Mouse (Mus musculus) hindbrain, postnatal 0 days (tissue): ENCODE measurements around the gene Lrrc15. TPM values are rescaled to one million over a fixed set of nuclear protein-coding genes. Genes with fewer than 3 reads are reported as not detected.

ENCODE experiments used
- ATAC-seq: fragments of 200-750 bp; cut with Nextera tagmentation; 2 replicates; pipeline ENCODE4 v1.8.0; 2017; ENCODE audit warnings: mild to moderate bottlenecking, moderate TSS enrichment, moderate library complexity
- DNase-seq: peaks from one replicate; pipeline ENCODE4 v3.0.0-alpha.2; 2015; ENCODE audit warnings: low spot score
- H3K27ac ChIP-seq: fragments of 300-500 bp; sonication (generic); 2 replicates; pipeline ENCODE4 v1.5.1; 2014; ENCODE audit warnings: mild to moderate bottlenecking
- H3K27me3 ChIP-seq: fragments of 300-500 bp; sonication (generic); 2 replicates; pipeline ENCODE4 v1.6.1; 2014; ENCODE audit warnings: low read length, mixed read lengths; ENCODE audit not compliant: insufficient read depth
- H3K36me3 ChIP-seq: fragments of 300-500 bp; sonication (generic); 2 replicates; pipeline ENCODE4 v1.6.1; 2014; ENCODE audit warnings: low read length, mixed read lengths; ENCODE audit not compliant: insufficient read depth
- H3K4me1 ChIP-seq: fragments of 300-500 bp; sonication (generic); 2 replicates; pipeline ENCODE4 v1.6.1; 2014; ENCODE audit warnings: antibody characterized with exemption, low read length, mixed read lengths; ENCODE audit not compliant: insufficient read depth
- H3K4me2 ChIP-seq: fragments of 300-500 bp; sonication (generic); 2 replicates; pipeline ENCODE4 v1.6.1; 2014; ENCODE audit warnings: low read depth, mild to moderate bottlenecking, low read length, moderate library complexity, mixed read lengths
- H3K4me3 ChIP-seq: fragments of 300-500 bp; sonication (generic); 2 replicates; pipeline ENCODE4 v1.5.1; 2014; ENCODE audit warnings: low read length
- H3K9ac ChIP-seq: fragments of 300-500 bp; sonication (generic); replicated peaks from 2 replicates; pipeline ENCODE4 v1.6.1; 2014; ENCODE audit warnings: mild to moderate bottlenecking, low read length, moderate library complexity, mixed read lengths
- H3K9me3 ChIP-seq: fragments of 300-500 bp; sonication (generic); 2 replicates; pipeline ENCODE4 v1.6.1; 2016; ENCODE audit warnings: low read length, mixed read lengths
- CTCF ChIP-seq: IDR thresholded peaks from 2 replicates; pipeline ENCODE4 v1.5.1; 2016; ENCODE audit warnings: antibody characterized with exemption, control low read depth, low read depth
- WGBS: fragments of 180-500 bp; shearing (Covaris S2); extraction: QIAGEN DNeasy Blood & Tissue Kit; methylation state at CpG from one replicate; pipeline ENCODE4 v1.1.7; 2014; 5-methylcytosine and 5-hydroxymethylcytosine counted together
- polyA plus RNA-seq: library from polyadenylated mRNA; unstranded; fragments of >200 nt; fragmentation: Nextera tagmentation; extraction: Ambion mirVana; gene quantifications from 2 replicates; pipeline ENCODE4 v1.2.1, GENCODE M21; 2015
- total RNA-seq: library from RNA; depleted of rRNA; stranded (reverse); fragments of >200 nt; gene quantifications from 2 replicates; pipeline ENCODE4 v1.2.3, GENCODE M21; 2014

Gene Lrrc15
- total and polyA plus RNA-seq, 2 experiments from 2014 or later = 0.09 to 0.16 TPM

- no peak; the same call in none of the 2 replicates for ATAC-seq
- WGBS = 11% methylated on average over 29 of the region's 29 CpGs
- H3K4me1 ChIP-seq = 0 out of 2 replicates have a peak, but pooled peaks cover 7% of the 10 kb centered on the region
- TF ChIP-seq CTCF = no peak
- no peak overlapping the region for H3K27ac ChIP-seq
- H3K27me3 ChIP-seq = peaks cover 22% of the 10 kb centered on the region; the same call in 1 of the 2 replicates
- H3K9ac ChIP-seq = peak overlapping the region; percentile 59
- H3K36me3 ChIP-seq = no peaks in the 10 kb centered on the region
- no peaks in the 10 kb centered on the region for H3K9me3 ChIP-seq
- H3K4me3 ChIP-seq = peak overlapping the region; percentile 56
- DNase-seq = peak; percentile 12
- H3K4me2 ChIP-seq = peak overlapping the region; percentile 93
These were observed 25.0 kb upstream of the Lrrc15 start for GRCm38 (mm10) chr16:30307961-30308615.

DNA sequence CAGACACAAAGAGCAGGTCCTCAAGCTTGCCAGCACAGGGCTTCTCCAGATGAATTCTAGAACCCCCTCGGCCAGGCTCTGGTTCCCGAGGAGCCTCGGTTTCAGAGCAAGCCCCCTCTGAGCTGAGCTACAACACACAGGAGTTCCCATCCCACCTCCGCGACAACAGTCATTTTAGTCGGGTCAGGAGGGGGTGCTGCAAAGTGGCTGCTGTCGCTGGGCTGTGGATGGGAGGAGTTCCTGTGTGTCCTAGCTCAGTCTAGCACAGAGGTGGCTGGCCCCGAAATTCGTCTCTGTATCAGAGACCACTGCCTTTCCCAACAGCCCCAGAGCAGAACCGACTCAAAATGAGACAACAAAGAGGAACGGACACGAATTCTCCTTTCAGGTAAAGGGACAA is 24.2 kb upstream of the Lrrc15 start:
- Histone ChIP-seq H3K9ac (no peak overlapping the region), H3K36me3 (no peaks in the 10 kb centered on the region), H3K4me2 (no peak overlapping the region), H3K4me1 (0 out of 2 replicates have a peak, but pooled peaks cover 7% of the 10 kb centered on the region), H3K4me3 (no peak overlapping the region), H3K27ac (no peak overlapping the region), H3K27me3 (peaks cover 22% of the 10 kb centered on the region; the same call in 1 of the 2 replicates), H3K9me3 (no peaks in the 10 kb centered on the region)
- WGBS = 52% methylated on average over 12 of the region's 12 CpGs
- no peak for DNase-seq
- ATAC-seq = no peak
- no peak for TF ChIP-seq CTCF

GRCm38 (mm10) chr16:30306102-30306501 is 23.0 kb upstream of the Lrrc15 start:
- no peak for TF ChIP-seq CTCF
- Histone ChIP-seq H3K36me3 (no peaks in the 10 kb centered on the region), H3K27me3 (peaks cover 13% of the 10 kb centered on the region; the same call in 1 of the 2 replicates), H3K27ac (no peak overlapping the region), H3K4me1 (0 out of 2 replicates have a peak, but pooled peaks cover 7% of the 10 kb centered on the region), H3K4me2 (no peak overlapping the region), H3K9ac (no peak overlapping the region), H3K4me3 (no peak overlapping the region), H3K9me3 (no peaks in the 10 kb centered on the region)
- WGBS = 90% methylated on average over 4 of the region's 4 CpGs
- ATAC-seq (no peak), DNase-seq (no peak)

DNA sequence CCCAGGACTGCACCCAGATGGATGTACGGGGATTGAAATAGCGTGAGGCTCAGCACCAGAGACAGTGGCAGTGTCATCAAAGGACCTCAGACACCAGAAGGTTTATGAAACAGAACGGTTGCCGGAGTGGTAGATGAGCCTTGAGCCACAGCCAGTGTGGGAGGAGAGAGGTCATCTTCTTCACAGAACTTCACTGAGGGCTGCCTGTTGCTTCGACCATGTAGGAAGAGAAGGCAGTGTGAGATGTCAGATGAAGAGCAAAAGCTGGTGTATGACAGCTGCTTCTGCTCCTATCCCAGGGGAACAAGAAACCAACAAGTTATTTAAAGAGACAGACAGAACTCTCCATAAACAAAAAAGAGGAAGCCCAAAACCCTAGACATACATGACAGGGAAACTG is 21.2 kb upstream of the Lrrc15 start:
- H3K4me3 ChIP-seq = no peak overlapping the region
- TF ChIP-seq CTCF = no peak
- H3K9ac ChIP-seq = no peak overlapping the region
- no peak overlapping the region for H3K4me2 ChIP-seq
- H3K36me3 ChIP-seq = no peaks in the 10 kb centered on the region
- DNase-seq = no peak
- no peaks in the 10 kb centered on the region for H3K9me3 ChIP-seq
- ATAC-seq = no peak
- 0 out of 2 replicates have a peak, but pooled peaks cover 7% of the 10 kb centered on the region for H3K4me1 ChIP-seq
- H3K27ac ChIP-seq = no peak overlapping the region
- WGBS = 69% methylated on average over 5 of the region's 5 CpGs
- H3K27me3 ChIP-seq = peaks cover 3% of the 10 kb centered on the region; the same call in 1 of the 2 replicates

- 84% methylated on average over 2 of the region's 2 CpGs for WGBS
These were observed 20.4 kb upstream of the Lrrc15 start for GRCm38 (mm10) chr16:30303411-30303810.

DNA sequence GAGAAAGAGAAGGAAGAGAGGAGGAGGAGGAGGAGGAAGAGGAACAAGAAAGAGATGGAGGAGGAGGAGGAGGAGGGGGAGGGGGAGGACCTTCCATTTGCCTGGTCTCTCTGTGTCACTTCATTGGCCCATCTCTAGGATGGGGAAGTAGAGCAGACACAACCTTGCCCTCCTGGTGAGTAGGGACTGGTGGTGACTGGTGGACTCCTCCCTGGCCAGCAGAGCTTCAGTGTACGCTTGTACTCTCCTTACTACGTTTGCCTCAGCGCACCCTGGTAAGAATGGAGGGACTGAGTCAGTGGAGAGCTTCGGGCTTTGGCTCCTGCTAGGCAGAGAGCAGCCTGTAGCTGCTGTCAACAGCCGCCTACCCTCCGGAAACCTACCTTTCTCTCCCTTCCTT is 19.6 kb upstream of the Lrrc15 start:
- DNase-seq (no peak), ATAC-seq (no peak)
- Histone ChIP-seq H3K4me3 (no peak overlapping the region), H3K4me2 (no peak overlapping the region), H3K9me3 (no peaks in the 10 kb centered on the region), H3K27ac (no peak overlapping the region), H3K27me3 (peaks cover under 1% of the 10 kb centered on the region; the same call in 1 of the 2 replicates), H3K36me3 (no peaks in the 10 kb centered on the region), H3K4me1 (no peaks in the 10 kb centered on the region), H3K9ac (no peak overlapping the region)
- WGBS = 84% methylated on average over 6 of the region's 6 CpGs
- no peak for TF ChIP-seq CTCF

More at GRCm38 (mm10) chr16:30303411-30303810, 20.4 kb upstream of the Lrrc15 start:
- H3K27ac ChIP-seq = no peak overlapping the region
- H3K4me3 ChIP-seq = no peak overlapping the region
- H3K27me3 ChIP-seq = peaks cover 3% of the 10 kb centered on the region; the same call in 1 of the 2 replicates
- TF ChIP-seq CTCF = no peak
- no peak overlapping the region for H3K4me2 ChIP-seq
- no peaks in the 10 kb centered on the region for H3K9me3 ChIP-seq
- 0 out of 2 replicates have a peak, but pooled peaks cover 6% of the 10 kb centered on the region for H3K4me1 ChIP-seq
- no peaks in the 10 kb centered on the region for H3K36me3 ChIP-seq
- ATAC-seq = no peak
- no peak for DNase-seq
- no peak overlapping the region for H3K9ac ChIP-seq

- no peaks in the 10 kb centered on the region for H3K36me3 ChIP-seq
- H3K9me3 ChIP-seq = no peaks in the 10 kb centered on the region
- no peak overlapping the region for H3K4me2 ChIP-seq
- TF ChIP-seq CTCF = no peak
- no peaks in the 10 kb centered on the region for H3K4me1 ChIP-seq
- DNase-seq (no peak), ATAC-seq (no peak)
- no peak overlapping the region for H3K4me3 ChIP-seq
- no peak overlapping the region for H3K27ac ChIP-seq
- 75% methylated on average over 10 of the region's 10 CpGs for WGBS
- no peaks in the 10 kb centered on the region for H3K27me3 ChIP-seq
- no peak overlapping the region for H3K9ac ChIP-seq
These were observed 16.7 kb upstream of the Lrrc15 start for GRCm38 (mm10) chr16:30299711-30300277.
